Comparison of ENCODE assay signal across 18 mouse cellular contexts in genomic region chr13:101863015-101863414, GRCm38 (mm10).
"Had no signal": no experiment of that assay in that cellular context is flagged by ENCODE, and none has a peak within 500 bp of the region (broad histone marks: within the 10 kb centered on the region; RNA-seq: fewer than 3 reads in every experiment).

No protein-coding gene starts in this region.

- H3K4me1 ChIP-seq: limb, embryonic 13.5 days; midbrain, embryonic 10.5 days; midbrain, embryonic 13.5 days; neural tube, embryonic 13.5 days had no signal

- ATAC-seq: lung, postnatal 0 days; midbrain, embryonic 13.5 days; midbrain, embryonic 16.5 days had no signal

- H3K27ac ChIP-seq: limb, embryonic 10.5 days; limb, embryonic 13.5 days; liver, embryonic 13.5 days; macrophage; midbrain, embryonic 10.5 days; midbrain, embryonic 13.5 days; neural tube, embryonic 13.5 days had no signal

- DNase-seq: kidney, adult 18-20 months; kidney, adult 9 months; kidney, postnatal 14 days; kidney, postnatal 4 days; lung, embryonic 14.5 days; retina, postnatal 1 day; thymus, adult 18-20 months; thymus, postnatal 36 days had no signal

- H3K4me3 ChIP-seq: limb, embryonic 10.5 days; limb, embryonic 13.5 days; liver, embryonic 13.5 days; midbrain, embryonic 10.5 days; midbrain, embryonic 13.5 days; myocyte; neural tube, embryonic 13.5 days had no signal

- H3K9me3 ChIP-seq: limb, embryonic 10.5 days; limb, embryonic 13.5 days; liver, embryonic 13.5 days; midbrain, embryonic 10.5 days; midbrain, embryonic 13.5 days; neural tube, embryonic 13.5 days had no signal

- H3K36me3 ChIP-seq: limb, embryonic 10.5 days; limb, embryonic 13.5 days; liver, embryonic 13.5 days; midbrain, embryonic 10.5 days; midbrain, embryonic 13.5 days; neural tube, embryonic 13.5 days had no signal

- H3K9ac ChIP-seq: limb, embryonic 13.5 days; liver, embryonic 13.5 days; lung, embryonic 14.5 days; midbrain, embryonic 13.5 days; neural tube, embryonic 13.5 days had no signal

- H3K4me2 ChIP-seq: limb, embryonic 13.5 days; lung, embryonic 14.5 days; midbrain, embryonic 13.5 days; neural tube, embryonic 13.5 days had no signal

- H3K27me3 ChIP-seq: limb, embryonic 13.5 days; liver, embryonic 13.5 days; midbrain, embryonic 13.5 days; neural tube, embryonic 13.5 days had no signal
